Mouse (Mus musculus) small intestine, adult 2 months (tissue): ENCODE measurements around the gene Pilra. TPM values are rescaled to one million over a fixed set of nuclear protein-coding genes. Genes with fewer than 3 reads are reported as not detected.

Source experiments
- H3K27ac ChIP-seq: fragments of 200-500 bp; 2 replicates; pipeline ENCODE4 v1.5.1; 2012; ENCODE audit warnings: low read depth, low read length, control low read depth, inconsistent platforms; ENCODE audit not compliant: insufficient read depth
- H3K27me3 ChIP-seq: fragments of 200-500 bp; 2 replicates; pipeline ENCODE4 v1.6.1; 2012; ENCODE audit warnings: mild to moderate bottlenecking, moderate library complexity, low read length, inconsistent platforms; ENCODE audit not compliant: control insufficient read depth, insufficient read depth
- H3K36me3 ChIP-seq: fragments of 200-500 bp; 2 replicates; pipeline ENCODE4 v1.6.1; 2012; ENCODE audit warnings: mild to moderate bottlenecking, low read length, control low read depth, inconsistent platforms; ENCODE audit not compliant: control insufficient read depth, insufficient read depth
- H3K4me1 ChIP-seq: fragments of 200-500 bp; 2 replicates; pipeline ENCODE4 v1.6.1; 2012; ENCODE audit warnings: low read length, inconsistent platforms, mixed read lengths; ENCODE audit not compliant: control insufficient read depth, insufficient read depth, insufficient read length
- H3K4me3 ChIP-seq: fragments of 200-500 bp; 2 replicates; pipeline ENCODE4 v1.5.1; 2012; ENCODE audit warnings: low read depth, mild to moderate bottlenecking, control low read depth, inconsistent platforms, low read length, moderate library complexity
- CTCF ChIP-seq: fragments of 200-500 bp; IDR thresholded peaks from 2 replicates; pipeline ENCODE4 v1.5.1; 2012; ENCODE audit warnings: low read depth, mild to moderate bottlenecking, control low read depth, inconsistent platforms, low read length, moderate library complexity, mixed read lengths; ENCODE audit not compliant: insufficient replicate concordance, insufficient read length; ENCODE audit errors: extremely low read depth
- POLR2A ChIP-seq: fragments of 200-500 bp; IDR thresholded peaks from 2 replicates; pipeline ENCODE4 v1.6.1; 2012; ENCODE audit warnings: low read depth, mild to moderate bottlenecking, control low read depth, inconsistent platforms, low read length, moderate library complexity
- WGBS: fragments of 180-500 bp; shearing (Covaris S2); methylation state at CpG from one replicate; pipeline ENCODE4 v1.1.7; 2018; 5-methylcytosine and 5-hydroxymethylcytosine counted together
- polyA plus RNA-seq: library from polyadenylated mRNA; depleted of rRNA; stranded (reverse); fragments of >200 nt; gene quantifications from 2 replicates; pipeline ENCODE4 v1.2.3, GENCODE M21; 2012

The Pilra gene
- polyA plus RNA-seq, 1 experiment: 5.0 TPM

- Histone ChIP-seq H3K27ac (no peak overlapping the region), H3K4me3 (peak overlapping the region; percentile 44), H3K36me3 (peaks cover 9% of the 10 kb centered on the region), H3K27me3 (no peaks in the 10 kb centered on the region), H3K4me1 (peaks cover 19% of the 10 kb centered on the region)
- TF ChIP-seq CTCF: no peak
- TF ChIP-seq POLR2A: no peak
- 77% methylated on average over 24 of the region's 24 CpGs for WGBS
Observed at GRCm38 (mm10) chr5:137788171-137788570, 47.9 kb downstream of the Pilra start.

- H3K27ac ChIP-seq: peak within 1 kb of the TSS; percentile 95
- TF ChIP-seq CTCF (peak; percentile 74; the same call in 1 of the 2 replicates), POLR2A (peak; percentile 54; the same call in 1 of the 2 replicates)
- peaks cover 19% of the 10 kb centered on the region for H3K4me1 ChIP-seq
- H3K4me3 ChIP-seq: peak within 1 kb of the TSS; percentile 93
- H3K36me3 ChIP-seq: peaks cover 18% of the 10 kb centered on the region
- H3K27me3 ChIP-seq: no peaks in the 10 kb centered on the region
- WGBS: under 1% methylated on average over 48 of the region's 48 CpGs
Observed at GRCm38 (mm10) chr5:137787151-137787928, 48.7 kb downstream of the Pilra start, which contains the start of the genes Mepce and Zcwpw1. Mepce (minus strand) TSS chr5:137787655. Zcwpw1 (plus strand) TSS chr5:137787798.

- H3K27me3 ChIP-seq: no peaks in the 10 kb centered on the region
- WGBS: under 1% methylated on average over 79 of the region's 79 CpGs
- peaks cover 26% of the 10 kb centered on the region for H3K36me3 ChIP-seq
- H3K27ac ChIP-seq: peak overlapping the region; percentile 95
- peak overlapping the region; percentile 93 for H3K4me3 ChIP-seq
- H3K4me1 ChIP-seq: peaks cover 19% of the 10 kb centered on the region
- TF ChIP-seq CTCF: no peak
- TF ChIP-seq POLR2A: peak; percentile 94
Observed at GRCm38 (mm10) chr5:137786109-137786942, 49.8 kb downstream of the Pilra start.

GRCm38 (mm10) chr5:137785164-137786031 lies 50.7 kb downstream of the Pilra start:
- WGBS: 1% methylated on average over 61 of the region's 62 CpGs
- Histone ChIP-seq H3K36me3 (peaks cover 30% of the 10 kb centered on the region), H3K27me3 (no peaks in the 10 kb centered on the region), H3K4me3 (peak overlapping the region; percentile 93), H3K27ac (peak overlapping the region; percentile 95), H3K4me1 (peaks cover 19% of the 10 kb centered on the region)
- TF ChIP-seq CTCF (no peak), POLR2A (no peak)

GRCm38 (mm10) chr5:137784546-137784945 lies 51.5 kb downstream of the Pilra start:
- TF ChIP-seq POLR2A (no peak), CTCF (no peak)
- Histone ChIP-seq H3K27me3 (no peaks in the 10 kb centered on the region), H3K36me3 (peaks cover 31% of the 10 kb centered on the region), H3K4me3 (peak overlapping the region; percentile 93), H3K27ac (no peak overlapping the region), H3K4me1 (peaks cover 21% of the 10 kb centered on the region)
- WGBS: 29% methylated on average over 14 of the region's 14 CpGs

- TF ChIP-seq POLR2A: no peak
- no peak; the same call in 1 of the 2 replicates for TF ChIP-seq CTCF
- no peaks in the 10 kb centered on the region for H3K27me3 ChIP-seq
- H3K27ac ChIP-seq: no peak overlapping the region
- 29% methylated on average over 9 of the region's 9 CpGs for WGBS
- peak overlapping the region; percentile 93 for H3K4me3 ChIP-seq
- H3K36me3 ChIP-seq: peaks cover 31% of the 10 kb centered on the region
- peaks cover 24% of the 10 kb centered on the region for H3K4me1 ChIP-seq
Observed at GRCm38 (mm10) chr5:137783901-137784540, 52.1 kb downstream of the Pilra start.
